Mouse (Mus musculus): ENCODE results near the gene Arid5b.

Arid5b gene

GRCm38 (mm10) chr10:68060590-68061248 is 217.8 kb downstream of the Arid5b start:
- no peak for DNase-seq (ENCODE audit: extremely low read depth, low read depth, low spot score)

- no peak for DNase-seq (ENCODE audit: extremely low read depth, low read depth, low spot score)
These were observed 220.2 kb downstream of the Arid5b start for GRCm38 (mm10) chr10:68058378-68058777.

GRCm38 (mm10) chr10:68057841-68058240 is 220.7 kb downstream of the Arid5b start:
- DNase-seq (ENCODE audit: extremely low read depth, low read depth, low spot score) = peak; percentile 99

GRCm38 (mm10) chr10:68054706-68055105 is 223.8 kb downstream of the Arid5b start:
- no peak for DNase-seq (ENCODE audit: extremely low read depth, low read depth, low spot score)

GRCm38 (mm10) chr10:68054131-68054530 is 224.4 kb downstream of the Arid5b start:
- no peak for DNase-seq (ENCODE audit: extremely low read depth, low read depth, low spot score)

GRCm38 (mm10) chr10:68052307-68052706 is 226.2 kb downstream of the Arid5b start:
- DNase-seq (ENCODE audit: extremely low read depth, low read depth, low spot score) = no peak

- DNase-seq (ENCODE audit: extremely low read depth, low read depth, low spot score) = no peak
These were observed 227.1 kb downstream of the Arid5b start for GRCm38 (mm10) chr10:68051316-68051933.

- DNase-seq (ENCODE audit: extremely low read depth, low read depth, low spot score) = no peak
These were observed 227.7 kb downstream of the Arid5b start for GRCm38 (mm10) chr10:68050882-68051281.

- DNase-seq (ENCODE audit: extremely low read depth, low read depth, low spot score) = no peak
These were observed 229.8 kb downstream of the Arid5b start for GRCm38 (mm10) chr10:68048641-68049305.

- no peak for DNase-seq (ENCODE audit: extremely low read depth, low read depth, low spot score)
These were observed 233.7 kb downstream of the Arid5b start for GRCm38 (mm10) chr10:68044864-68045263.

- DNase-seq (ENCODE audit: extremely low read depth, low read depth, low spot score) = no peak
These were observed 234.6 kb downstream of the Arid5b start for GRCm38 (mm10) chr10:68043973-68044372.
